Comparison of ENCODE assay signal across 13 mouse cellular contexts in genomic region chr6:72503939-72504338, GRCm38 (mm10). TPM values are rescaled to one million over a fixed set of nuclear protein-coding genes. Genes with fewer than 3 reads are reported as not detected.
A peak's percentile ranks its signal among the peaks of the same experiment; 100 is the strongest.
DNase-seq lines count a peak whose midpoint lies in the region; ATAC-seq lines count a peak whose summit lies in the region.
"Had no signal": no experiment of that assay in that cellular context is flagged by ENCODE, and none has a peak within 500 bp of the region (broad histone marks: within the 10 kb centered on the region; RNA-seq: fewer than 3 reads in every experiment).

No protein-coding gene starts in this region.

- no peak for ATAC-seq in inflammation-experienced regulatory T-cells, adult 6 months
- ATAC-seq: forebrain, embryonic 13.5 days had no signal

- DNase-seq in adrenal gland, adult (ENCODE audit: inconsistent age in 2 of 2, low spot score in 1 of 2), result peak; percentile 70 to 86
- DNase-seq in adrenal gland, postnatal 4 days (ENCODE audit: low spot score in 2 of 2), result no peak
- peak; percentile 45 for DNase-seq in ovary, postnatal 14 days (ENCODE audit: low spot score)
- no peak for DNase-seq in ovary, postnatal 10 days (ENCODE audit: low spot score)
- DNase-seq in kidney, adult 9 months, result peak; percentile 79
- peak; percentile 83 for DNase-seq in lung, postnatal 36 days
- DNase-seq in embryo, embryonic 10.5 days (ENCODE audit: low spot score), result no peak
- DNase-seq: gastrocnemius, postnatal 14 days; thymus, postnatal 25 days had no signal

RNA-seq across cellular contexts. Expression of gene Sh2d6, which starts 17.6 kb away (rescaled TPM):
- under 1 TPM; 0.76 to 0.78 TPM for total RNA-seq in adrenal gland, postnatal 4 days (2021)
- polyA plus RNA-seq in inflammation-experienced regulatory T-cells, adult 6 months (2017; shearing (Covaris generic)), result not detected
- total RNA-seq: midbrain, postnatal 0 days had no signal
- polyA plus RNA-seq: liver, embryonic 16.5 days had no signal

RNA-seq across cellular contexts. Expression of gene Capg, which starts 40.3 kb away (rescaled TPM):
- 10 to 100 TPM; 48.9 to 55.2 TPM for total RNA-seq in adrenal gland, postnatal 4 days (2021)
- 100 to 1,000 TPM; 499 to 613 (median 536) TPM for polyA plus RNA-seq in inflammation-experienced regulatory T-cells, adult 6 months (2017; shearing (Covaris generic))

Comparison
In these comparisons a context has a peak if more than half of its experiments do, and no peak if none do; other contexts are left out.
1. DNase-seq: peak in adrenal gland, adult (2 of 2), ovary, postnatal 14 days (single experiment), kidney, adult 9 months (single experiment) and lung, postnatal 36 days (single experiment); none in adrenal gland, postnatal 4 days (0 of 2), ovary, postnatal 10 days (single experiment) and embryo, embryonic 10.5 days (single experiment).